Mouse (Mus musculus): ENCODE results near the gene Usmg5. TPM values are rescaled to one million over a fixed set of nuclear protein-coding genes. Genes with fewer than 3 reads are reported as not detected.

The Usmg5 gene
- polyA plus RNA-seq, 1 experiment from 2014 or later, result 1,259 TPM

Other genes with a start within 250 kb of the Usmg5 start
- gene Ina, start 75.9 kb downstream of the Usmg5 start, polyA plus RNA-seq (2015; fragmentation: Nextera tagmentation; extraction: Ambion mirVana), result 0.98 and 2.2 TPM in 2 replicates
- 86.8 and 95.2 TPM in 2 replicates for gene Nt5c2, start 75.5 kb downstream of the Usmg5 start, polyA plus RNA-seq (2015; fragmentation: Nextera tagmentation; extraction: Ambion mirVana)
- gene Pcgf6, start 39.7 kb downstream of the Usmg5 start, polyA plus RNA-seq (2015; fragmentation: Nextera tagmentation; extraction: Ambion mirVana), result 23.3 and 25.0 TPM in 2 replicates
- 5.7 and 5.8 TPM in 2 replicates for gene Taf5, start 22.9 kb downstream of the Usmg5 start, polyA plus RNA-seq (2015; fragmentation: Nextera tagmentation; extraction: Ambion mirVana)
- gene Pdcd11, start 121 bp upstream of the Usmg5 start, polyA plus RNA-seq (2015; fragmentation: Nextera tagmentation; extraction: Ambion mirVana), result 9.9 and 10.8 TPM in 2 replicates
- 8.3 and 9.4 TPM in 2 replicates for gene Calhm2, start 47.6 kb upstream of the Usmg5 start, polyA plus RNA-seq (2015; fragmentation: Nextera tagmentation; extraction: Ambion mirVana)
- not detected in 2 replicates for gene Calhm1, start 53.6 kb upstream of the Usmg5 start, polyA plus RNA-seq (2015; fragmentation: Nextera tagmentation; extraction: Ambion mirVana)
- not detected in 2 replicates for gene Calhm3, start 67.1 kb upstream of the Usmg5 start, polyA plus RNA-seq (2015; fragmentation: Nextera tagmentation; extraction: Ambion mirVana)
- 7.9 and 8.2 TPM in 2 replicates for gene Neurl1a, start 88.2 kb upstream of the Usmg5 start, polyA plus RNA-seq (2015; fragmentation: Nextera tagmentation; extraction: Ambion mirVana)